Mouse (Mus musculus) heart, adult 8-10 months (tissue): ENCODE measurements around the gene Tsr1. TPM values are rescaled to one million over a fixed set of nuclear protein-coding genes. Genes with fewer than 3 reads are reported as not detected.

Experiments used
- DNase-seq: peaks from one replicate; pipeline ENCODE4 v3.0.0; 2022; ENCODE audit warnings: low spot score
- total RNA-seq, 4 experiments: library from RNA; stranded (reverse); gene quantifications; 2 replicates each; pipeline ENCODE4 v1.2.4; 2022

Tsr1 gene
- total RNA-seq, result 10 to 100 TPM; 17.5 to 19.3 (median 17.8) TPM

DNA sequence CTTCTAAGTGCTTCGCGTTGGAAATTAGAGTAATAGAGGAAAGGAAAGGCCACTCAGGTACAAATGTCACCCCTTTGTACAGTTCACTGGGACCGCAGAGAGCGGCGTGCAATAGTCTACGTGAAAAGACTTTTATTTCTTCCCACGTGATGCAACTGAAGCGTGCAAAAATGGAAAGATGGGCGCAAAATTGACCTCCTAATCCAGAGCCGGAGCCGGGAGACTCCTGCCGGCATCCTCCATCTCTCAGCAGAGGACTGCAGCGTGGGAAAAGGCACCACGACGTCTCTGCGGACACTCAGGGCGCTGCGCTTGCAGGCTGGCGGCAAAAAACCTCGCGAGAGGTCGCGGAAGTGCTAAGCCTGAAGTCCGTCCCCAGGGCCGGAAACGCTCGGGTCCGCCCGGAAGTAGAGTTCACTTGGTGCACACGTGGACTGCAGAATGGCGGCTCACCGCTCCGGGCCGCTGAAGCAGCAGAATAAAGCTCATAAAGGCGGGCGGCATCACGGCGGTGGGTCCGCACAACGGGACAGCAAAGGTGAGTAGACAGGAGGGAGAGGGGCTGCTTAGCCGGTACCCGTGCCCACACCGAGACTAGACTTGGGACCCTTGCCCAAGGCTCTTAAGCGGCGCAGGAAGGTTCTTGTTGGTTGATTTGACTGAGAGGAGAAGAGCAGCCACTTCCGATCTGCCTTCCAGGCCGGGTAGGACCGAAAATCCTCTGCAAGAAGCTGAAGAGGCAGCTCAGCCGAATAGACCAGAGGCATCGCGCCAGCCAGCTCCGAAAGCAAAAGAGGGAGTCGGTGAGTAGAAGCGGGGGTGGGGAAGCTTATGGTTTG, at the start of gene Tsr1:
Gene Tsr1 (plus strand): TSS at position 394 of the 839 bp plus-strand sequence.
- peak; percentile 83 for DNase-seq

DNA sequence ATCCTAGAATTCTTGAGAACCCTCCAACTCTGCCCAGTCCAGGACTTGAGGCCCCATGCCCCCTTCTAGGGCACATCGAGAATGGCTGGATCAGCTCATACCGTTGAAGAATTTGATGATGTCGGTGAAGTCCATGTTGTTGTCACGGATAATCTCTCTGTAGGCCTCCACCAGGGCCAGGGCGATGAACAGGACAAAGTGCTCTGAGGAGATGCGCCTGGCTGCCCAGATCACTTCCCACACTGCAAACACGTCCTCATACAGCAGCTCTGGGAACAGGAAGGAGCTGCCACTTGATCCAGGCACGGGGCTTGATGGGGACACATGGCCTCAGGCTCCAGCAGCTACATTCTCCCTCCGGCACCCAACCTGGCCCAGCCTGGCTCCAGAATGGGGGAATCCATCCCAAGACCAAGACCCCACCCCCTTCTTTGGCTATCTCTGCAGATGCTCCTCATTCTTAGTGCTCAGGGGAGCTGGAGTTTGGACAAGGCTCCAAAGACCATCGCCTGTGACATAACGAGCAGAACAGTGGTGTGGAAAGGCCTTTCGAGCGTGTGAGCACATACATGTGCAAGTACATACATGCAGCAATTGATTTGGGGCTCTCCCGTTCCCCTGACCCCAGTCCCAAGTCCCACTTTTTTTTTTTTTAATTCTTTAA, 46.7 kb upstream of the Tsr1 start:
- DNase-seq, result no peak

- no peak for DNase-seq
Observed at GRCm38 (mm10) chr11:74857756-74858155, 40.1 kb upstream of the Tsr1 start.

DNA sequence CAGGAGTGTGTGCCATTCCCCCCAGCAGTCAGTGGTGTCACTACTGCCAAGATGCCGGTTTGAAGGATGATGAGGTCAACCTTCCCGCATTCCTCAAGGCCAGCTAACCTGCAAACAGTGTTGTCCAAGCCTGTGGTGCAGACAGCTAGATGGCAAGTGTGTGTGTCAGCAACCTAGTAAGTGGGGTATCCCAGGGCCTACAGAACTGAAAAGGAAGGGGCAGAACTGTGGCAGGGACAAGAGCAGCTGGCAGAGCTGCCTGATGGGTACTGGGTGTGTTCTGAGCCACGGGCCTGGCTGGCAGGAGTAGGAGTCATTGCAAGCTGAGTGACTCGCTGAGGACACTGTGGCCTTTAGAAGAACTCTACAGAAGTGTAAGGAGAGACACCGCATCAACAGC, 35.7 kb upstream of the Tsr1 start:
- no peak for DNase-seq

DNA sequence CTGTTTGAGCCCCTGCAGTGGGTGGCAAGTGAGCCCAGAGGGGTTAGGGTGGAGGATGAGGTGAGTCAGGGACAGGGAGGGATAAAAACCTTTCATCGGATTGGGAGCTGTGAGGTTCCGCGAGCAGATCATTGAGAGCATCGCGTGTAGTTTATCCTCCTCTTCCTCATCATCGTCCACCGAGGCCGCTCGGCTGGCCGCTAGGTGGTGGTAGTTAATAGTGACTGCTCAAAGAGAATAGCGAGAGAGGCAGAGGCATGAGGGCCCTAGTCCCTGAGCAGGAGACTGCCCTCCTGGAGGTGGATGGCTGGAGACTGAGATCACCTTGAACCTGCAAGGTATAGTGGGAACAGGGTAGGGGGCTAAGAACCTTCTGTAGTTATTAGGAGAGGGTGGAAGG, 34.4 kb upstream of the Tsr1 start:
- no peak for DNase-seq

GRCm38 (mm10) chr11:74864421-74864820, 33.5 kb upstream of the Tsr1 start:
- DNase-seq, result no peak

GRCm38 (mm10) chr11:74865252-74865651, 32.6 kb upstream of the Tsr1 start:
- DNase-seq, result no peak

DNA sequence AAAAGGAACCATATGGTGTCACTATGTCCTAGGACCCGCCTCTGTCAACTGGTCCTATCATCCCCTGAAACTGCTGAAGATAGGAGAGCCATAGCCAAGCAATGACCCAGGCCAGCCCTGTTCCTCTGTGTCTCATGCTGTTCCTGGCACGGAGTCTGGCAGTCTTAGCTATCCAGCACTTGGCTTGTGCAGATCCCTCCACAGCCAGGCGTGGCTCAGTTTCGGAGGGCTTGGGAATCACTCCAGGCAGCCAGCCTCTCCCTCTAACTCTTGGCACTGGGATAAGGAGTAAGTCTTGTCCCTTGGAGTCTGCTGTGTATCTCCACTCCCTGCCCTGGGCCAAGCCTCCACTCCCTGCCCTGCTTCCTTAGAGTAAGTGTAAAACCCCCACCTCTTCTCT, 31.2 kb upstream of the Tsr1 start:
- DNase-seq, result peak; percentile 86

DNA sequence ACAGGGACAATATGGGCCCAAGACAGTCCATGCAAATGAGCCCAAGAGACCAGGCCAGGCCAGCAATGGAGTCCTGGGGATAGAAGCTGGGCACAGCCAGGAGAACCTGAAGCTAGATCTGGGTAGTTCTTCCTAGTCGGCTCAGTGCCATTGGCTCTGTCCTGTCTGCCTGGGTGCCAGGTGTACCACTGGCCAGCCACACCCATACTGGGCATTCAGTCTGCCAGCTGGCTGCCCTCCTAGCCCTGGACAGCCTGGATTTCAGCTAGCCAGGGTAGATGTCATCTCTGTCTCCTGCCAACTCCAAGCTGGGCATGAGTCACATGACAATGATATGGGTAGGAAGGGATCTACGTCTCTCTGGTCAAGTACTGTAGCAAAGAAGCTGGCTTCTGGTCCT, 30.7 kb upstream of the Tsr1 start:
- DNase-seq, result peak; percentile 80

GRCm38 (mm10) chr11:74868046-74868760, 29.7 kb upstream of the Tsr1 start:
- no peak for DNase-seq

DNA sequence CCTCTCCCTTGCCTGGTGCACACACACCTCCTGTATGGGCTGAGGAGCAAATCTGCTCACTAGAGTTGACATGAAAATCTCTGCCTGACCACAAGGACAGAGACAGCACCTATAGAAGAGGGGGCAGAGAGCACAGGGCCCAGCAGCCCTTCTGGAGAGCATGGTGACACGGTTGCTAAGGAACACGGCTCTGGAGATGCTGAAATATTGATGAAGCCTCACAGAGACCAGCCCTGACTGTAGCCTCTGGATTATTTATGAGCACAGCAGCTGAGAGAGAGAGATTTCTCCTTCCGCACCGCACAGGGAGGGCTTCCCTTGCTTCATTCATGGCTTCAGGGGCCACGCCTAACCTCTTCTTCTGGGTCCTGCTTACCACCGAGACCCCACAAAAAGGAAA, 28.3 kb upstream of the Tsr1 start:
- no peak for DNase-seq

DNA sequence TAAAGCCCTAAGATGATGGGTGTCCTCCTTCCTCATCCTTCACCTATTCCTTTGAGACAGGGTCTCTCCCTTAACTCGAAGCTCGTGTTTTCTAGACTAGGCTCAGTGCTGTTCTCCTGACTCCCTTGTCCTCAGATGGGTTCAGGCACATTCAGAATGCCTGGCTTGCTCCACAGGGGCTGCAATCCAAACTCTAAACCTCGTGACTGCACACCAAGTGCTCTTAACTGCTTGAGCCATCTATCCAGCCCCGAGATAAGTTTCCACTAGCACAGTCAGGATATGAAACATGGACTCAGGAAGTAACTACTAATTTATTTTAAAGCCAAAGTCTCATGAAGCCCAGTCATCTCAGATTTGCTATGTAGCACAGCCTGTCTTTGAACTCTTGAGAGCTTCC, 27.3 kb upstream of the Tsr1 start:
- DNase-seq, result no peak

DNA sequence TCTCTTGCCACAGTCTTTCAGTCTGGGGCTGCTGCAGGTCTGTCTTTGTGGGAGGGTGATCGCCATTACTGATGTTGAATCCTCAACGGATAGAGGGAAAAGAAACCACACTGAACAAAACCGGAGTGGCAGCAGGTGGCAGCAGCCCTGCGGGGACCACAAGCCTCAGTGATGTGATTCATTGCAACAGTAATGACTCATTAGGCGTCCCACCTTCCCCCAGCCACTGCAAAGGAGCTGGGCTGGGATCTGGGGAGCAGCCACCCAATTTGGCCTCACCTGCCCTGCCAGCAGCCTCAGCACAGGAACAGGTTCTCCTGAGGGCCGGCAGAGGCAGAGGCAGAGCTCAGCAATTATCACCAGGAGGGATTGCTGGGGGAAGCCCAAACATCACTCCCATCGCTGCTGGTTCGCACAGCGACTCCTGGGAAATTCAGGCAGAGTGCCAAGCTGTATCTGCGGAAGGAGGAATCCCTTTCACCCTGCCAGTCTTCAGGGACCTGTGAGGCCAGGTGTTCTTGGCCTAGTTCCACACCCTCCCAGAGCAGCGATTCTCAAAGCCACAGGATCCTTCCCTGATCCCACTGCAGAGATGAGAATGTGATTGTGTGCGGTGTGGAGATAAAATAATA, 26.8 kb upstream of the Tsr1 start:
- no peak for DNase-seq

GRCm38 (mm10) chr11:74874630-74875029, 23.2 kb upstream of the Tsr1 start:
- DNase-seq, result no peak

GRCm38 (mm10) chr11:74876801-74877200, 21.1 kb upstream of the Tsr1 start:
- peak; percentile 62 for DNase-seq

DNA sequence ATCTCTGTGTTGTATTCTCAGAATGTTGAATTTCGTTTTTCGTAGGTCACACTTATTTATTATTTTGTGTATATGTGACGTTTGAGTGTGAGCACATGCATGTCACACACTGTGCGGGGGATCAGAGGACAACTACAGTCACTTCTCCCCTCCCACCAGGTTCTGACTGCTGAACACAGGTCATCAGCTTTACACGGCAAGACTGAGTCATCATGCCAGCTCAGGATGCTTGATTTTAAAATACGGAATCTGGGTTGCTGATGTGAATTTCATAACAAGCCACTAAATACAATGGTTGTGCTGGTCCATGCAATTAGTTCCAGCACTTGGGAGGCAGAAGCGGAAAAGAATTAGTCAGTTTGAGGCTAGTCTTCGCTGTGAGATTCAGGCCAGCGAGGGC, 16.9 kb upstream of the Tsr1 start:
- DNase-seq, result no peak

GRCm38 (mm10) chr11:74881979-74882378, 15.9 kb upstream of the Tsr1 start:
- no peak for DNase-seq

- no peak for DNase-seq
Observed at GRCm38 (mm10) chr11:74883098-74883497, 14.8 kb upstream of the Tsr1 start.

DNA sequence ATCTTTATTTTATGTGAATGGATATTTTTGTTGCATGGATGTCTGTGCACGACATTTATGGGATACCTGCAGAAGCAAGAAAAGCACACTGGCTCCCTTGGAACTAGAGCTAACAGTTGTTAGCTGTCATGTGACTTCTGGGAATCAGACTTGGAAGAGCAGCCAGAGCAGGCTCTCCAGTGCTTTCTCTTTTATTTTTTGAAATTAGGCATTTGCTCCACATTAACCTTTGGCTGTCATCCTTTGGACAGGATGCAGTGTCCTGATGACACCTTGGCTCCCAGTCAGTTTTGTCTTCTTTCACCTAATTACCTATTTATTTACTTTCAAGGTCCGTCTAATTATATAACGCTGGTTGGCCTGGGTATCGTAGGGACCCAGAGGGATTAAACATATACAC, 3.3 kb upstream of the Tsr1 start:
- DNase-seq, result no peak

- peak; percentile 35 for DNase-seq
Observed at GRCm38 (mm10) chr11:74895980-74896900, 1.6 kb upstream of the Tsr1 start.
